Mouse (Mus musculus) liver, embryonic 12.5 days (tissue): ENCODE measurements around the gene Spem1. TPM values are rescaled to one million over a fixed set of nuclear protein-coding genes. Genes with fewer than 3 reads are reported as not detected.

Source experiments
- ATAC-seq: fragments of 200-750 bp; cut with Nextera tagmentation; 2 replicates; pipeline ENCODE4 v1.8.0; 2017; ENCODE audit warnings: moderate number of reproducible peaks, mild to moderate bottlenecking, moderate library complexity
- H3K27ac ChIP-seq: fragments of 300-500 bp; sonication (generic); 2 replicates; pipeline ENCODE4 v1.5.1; 2016; ENCODE audit warnings: mild to moderate bottlenecking
- H3K27me3 ChIP-seq: fragments of 300-500 bp; sonication (generic); replicated peaks from 2 replicates; pipeline ENCODE4 v1.6.1; 2016; ENCODE audit warnings: mild to moderate bottlenecking, moderate library complexity
- H3K36me3 ChIP-seq: fragments of 300-500 bp; sonication (generic); 2 replicates; pipeline ENCODE4 v1.6.1; 2016; ENCODE audit warnings: mild to moderate bottlenecking, moderate library complexity
- H3K4me1 ChIP-seq: fragments of 300-500 bp; sonication (generic); 2 replicates; pipeline ENCODE4 v1.6.1; 2016
- H3K4me2 ChIP-seq: fragments of 300-500 bp; sonication (generic); 2 replicates; pipeline ENCODE4 v1.6.1; 2016; ENCODE audit warnings: mild to moderate bottlenecking, moderate library complexity
- H3K4me3 ChIP-seq: fragments of 300-500 bp; sonication (generic); 2 replicates; pipeline ENCODE4 v1.5.1; 2016; ENCODE audit warnings: mild to moderate bottlenecking, moderate library complexity
- H3K9ac ChIP-seq: fragments of 300-500 bp; sonication (generic); 2 replicates; pipeline ENCODE4 v1.6.1; 2016; ENCODE audit warnings: mild to moderate bottlenecking, moderate library complexity
- H3K9me3 ChIP-seq: fragments of 300-500 bp; sonication (generic); replicated peaks from 2 replicates; pipeline ENCODE4 v1.6.1; 2016; ENCODE audit warnings: mild to moderate bottlenecking, moderate library complexity
- WGBS: fragments of 180-500 bp; shearing (Covaris S2); methylation state at CpG from one replicate; pipeline ENCODE4 v1.1.7; 2016; ENCODE audit not compliant: insufficient replicate concordance; 5-methylcytosine and 5-hydroxymethylcytosine counted together
- polyA plus RNA-seq: library from polyadenylated mRNA; unstranded; fragments of >200 nt; fragmentation: Nextera tagmentation; extraction: Ambion mirVana; gene quantifications from 2 replicates; pipeline ENCODE4 v1.2.1, GENCODE M21; 2016

Spem1 gene
- polyA plus RNA-seq, 1 experiment from 2014 or later: not detected

DNA sequence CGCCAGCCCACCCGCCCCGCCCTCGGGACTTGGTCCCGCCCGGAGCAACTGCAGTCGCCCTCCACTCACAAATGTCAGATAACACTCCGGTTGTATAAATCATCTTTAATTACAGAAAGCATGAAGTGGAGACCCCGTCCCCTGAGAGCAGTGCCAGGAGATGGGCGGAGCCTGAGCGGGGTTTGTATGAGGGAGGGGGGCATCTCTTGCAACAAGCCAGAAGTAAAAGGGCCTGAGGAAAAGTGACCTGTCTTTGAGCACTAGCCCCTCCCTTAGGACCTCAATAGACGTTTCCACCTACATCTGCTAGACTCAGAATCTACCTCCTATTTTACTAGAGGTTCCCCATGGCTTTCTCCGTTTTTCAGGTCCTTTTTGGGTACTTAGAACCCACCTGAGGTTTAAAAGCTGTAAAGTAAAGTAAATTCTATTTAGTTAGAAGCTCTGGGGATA is 26.0 kb downstream of the Spem1 start:
- Histone ChIP-seq H3K4me2 (peak overlapping the region; percentile 88), H3K27me3 (peaks cover 77% of the 10 kb centered on the region), H3K9me3 (no peaks in the 10 kb centered on the region), H3K9ac (peak overlapping the region; percentile 64), H3K36me3 (no peaks in the 10 kb centered on the region), H3K4me3 (peak overlapping the region; percentile 54), H3K27ac (no peak overlapping the region), H3K4me1 (peaks cover 27% of the 10 kb centered on the region)
- ATAC-seq: no peak
- 4% methylated on average over 13 of the region's 13 CpGs for WGBS

DNA sequence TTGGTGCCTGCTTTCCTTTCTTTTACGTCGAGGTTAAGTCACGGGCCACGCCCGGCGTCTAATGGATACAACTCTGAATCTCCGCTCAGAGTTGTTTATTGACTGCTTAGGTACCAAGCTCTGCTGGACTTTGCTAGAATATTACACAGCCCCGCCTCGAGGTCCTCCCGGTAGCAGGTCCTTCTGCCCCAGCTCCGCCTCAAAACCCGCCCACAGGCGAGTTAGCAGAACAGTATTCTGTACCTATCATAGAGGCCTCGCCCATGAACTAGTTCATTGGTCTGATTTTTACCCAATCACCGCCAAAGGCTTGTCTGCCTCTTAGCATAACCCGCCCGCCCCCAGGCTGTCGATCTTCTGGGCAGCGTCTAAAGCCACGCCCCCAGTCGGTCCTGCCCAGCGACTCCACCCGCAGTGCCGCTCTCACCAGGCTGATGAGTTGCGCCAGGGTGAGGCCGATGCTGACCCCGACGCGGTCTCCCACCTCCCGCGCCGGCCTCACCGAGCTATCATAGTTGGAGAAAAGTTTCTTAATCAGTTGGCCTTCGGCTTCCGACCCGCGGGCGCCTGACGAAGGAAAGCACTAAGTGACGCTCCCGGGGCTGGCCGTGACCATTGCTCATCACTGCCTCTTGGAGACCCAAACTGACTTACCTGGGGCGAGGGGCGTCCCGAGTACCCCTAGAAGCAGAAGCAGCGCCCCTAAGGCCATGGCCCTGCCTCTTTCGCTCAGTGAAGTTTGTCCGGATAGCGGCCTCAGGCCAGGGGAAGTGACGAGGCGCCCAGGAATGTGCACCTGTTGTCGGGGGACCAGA is 26.6 kb downstream of the Spem1 start, which contains the start of gene Chrnb1:
Chrnb1 (minus strand) TSS at position 776 of the 815 bp plus-strand sequence.
- 2% methylated on average over 52 of the region's 52 CpGs for WGBS
- Histone ChIP-seq H3K9ac (peak within 1 kb of the TSS; percentile 64), H3K27ac (no peak within 1 kb of the TSS), H3K27me3 (peaks cover 70% of the 10 kb centered on the region), H3K4me2 (peak within 1 kb of the TSS; percentile 88), H3K4me3 (peak within 1 kb of the TSS; percentile 54), H3K4me1 (peaks cover 20% of the 10 kb centered on the region), H3K9me3 (no peaks in the 10 kb centered on the region), H3K36me3 (no peaks in the 10 kb centered on the region)
- peak; percentile 99 for ATAC-seq

DNA sequence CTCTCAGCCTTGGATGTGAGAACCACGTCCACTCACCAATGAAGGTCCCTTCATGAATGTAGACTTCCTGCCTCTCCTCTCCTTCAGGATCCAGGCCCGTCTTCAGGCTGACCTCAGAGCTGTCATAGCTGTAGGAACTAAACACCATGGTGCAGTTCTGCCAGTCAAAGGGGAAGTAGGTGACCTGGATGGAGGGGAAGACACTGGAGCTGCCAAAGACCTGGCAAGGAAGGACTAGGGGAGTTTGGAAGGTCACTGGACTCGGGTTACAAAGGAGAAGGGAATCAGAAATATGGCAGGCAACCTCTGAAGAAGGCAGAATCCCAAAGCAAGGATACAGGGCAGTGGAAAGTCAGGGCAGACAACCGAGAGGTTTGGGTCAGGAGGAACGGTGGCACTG is 28.6 kb downstream of the Spem1 start:
- Histone ChIP-seq H3K27ac (no peak overlapping the region), H3K4me3 (no peak overlapping the region), H3K27me3 (peaks cover 51% of the 10 kb centered on the region), H3K9me3 (no peaks in the 10 kb centered on the region), H3K36me3 (no peaks in the 10 kb centered on the region), H3K4me1 (peaks cover 14% of the 10 kb centered on the region), H3K4me2 (no peak overlapping the region), H3K9ac (no peak overlapping the region)
- no peak for ATAC-seq
- 40% methylated on average over 5 of the region's 5 CpGs for WGBS

DNA sequence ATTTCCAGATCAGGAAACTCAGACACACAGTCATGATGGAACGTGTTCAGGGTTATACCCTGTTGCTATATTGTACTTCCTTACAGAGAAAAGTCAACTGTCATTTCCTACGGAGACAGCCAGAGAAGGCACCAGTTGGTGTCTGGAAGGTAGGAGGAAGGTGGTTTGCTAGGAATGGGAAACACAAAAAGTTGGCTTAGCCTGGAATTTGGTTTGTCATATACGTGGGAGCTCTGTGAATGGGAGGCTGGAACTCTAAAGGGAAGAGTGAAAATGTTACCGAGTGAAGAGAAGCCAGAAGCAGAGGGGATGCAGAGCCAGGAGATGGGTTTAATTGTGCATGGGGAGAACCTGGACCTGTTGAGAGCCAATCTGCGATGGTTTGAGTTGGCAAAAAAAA is 30.6 kb downstream of the Spem1 start:
- Histone ChIP-seq H3K9ac (no peak overlapping the region), H3K27me3 (peaks cover 31% of the 10 kb centered on the region), H3K36me3 (no peaks in the 10 kb centered on the region), H3K4me3 (no peak overlapping the region), H3K4me1 (peaks cover 14% of the 10 kb centered on the region), H3K4me2 (no peak overlapping the region), H3K27ac (no peak overlapping the region), H3K9me3 (no peaks in the 10 kb centered on the region)
- 51% methylated on average over 5 of the region's 5 CpGs for WGBS
- no peak for ATAC-seq

DNA sequence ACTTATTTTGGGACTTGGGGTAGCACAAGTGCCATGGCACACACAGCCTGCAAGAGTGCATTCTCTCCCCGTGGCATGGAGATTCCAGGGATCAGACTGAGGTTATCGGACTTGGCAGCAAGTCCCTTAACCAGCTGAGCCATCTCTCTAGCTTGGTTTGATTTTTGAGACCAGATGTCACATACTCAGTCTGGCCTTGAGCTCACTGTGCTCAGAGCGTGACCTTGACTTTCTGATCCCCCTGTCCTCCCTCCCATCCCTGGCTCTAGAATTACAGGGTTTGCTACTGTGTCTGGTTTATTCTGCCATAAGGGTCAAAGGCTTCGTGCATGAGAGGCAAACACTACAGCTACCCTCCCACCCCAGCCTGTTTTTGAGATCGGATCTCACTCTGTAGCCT is 32.5 kb downstream of the Spem1 start:
- H3K4me2 ChIP-seq: no peak overlapping the region
- no peak overlapping the region for H3K4me3 ChIP-seq
- peaks cover 10% of the 10 kb centered on the region for H3K4me1 ChIP-seq
- no peaks in the 10 kb centered on the region for H3K9me3 ChIP-seq
- no peak overlapping the region for H3K27ac ChIP-seq
- WGBS: 55% methylated on average over 5 of the region's 5 CpGs
- ATAC-seq: no peak
- H3K27me3 ChIP-seq: peaks cover 23% of the 10 kb centered on the region
- H3K9ac ChIP-seq: no peak overlapping the region
- no peaks in the 10 kb centered on the region for H3K36me3 ChIP-seq

DNA sequence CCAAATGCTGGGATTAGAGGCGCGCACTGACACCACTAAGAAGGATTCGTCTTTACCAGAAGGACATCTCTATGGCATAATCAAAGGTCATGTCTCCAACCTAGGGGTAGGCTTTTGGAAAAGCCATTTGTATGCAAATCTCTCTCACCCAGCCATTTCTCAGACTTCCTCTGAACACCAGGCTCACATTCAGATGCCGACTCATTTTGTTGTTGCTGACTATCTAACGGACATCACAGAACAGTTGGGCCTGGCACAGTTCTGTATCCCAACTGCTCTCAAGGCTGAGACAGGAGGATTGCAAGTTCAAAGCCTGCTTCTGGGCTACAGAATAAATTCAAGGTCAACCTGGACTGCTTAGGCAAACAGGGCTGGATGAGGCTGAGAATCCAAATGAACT is 34.7 kb downstream of the Spem1 start:
- no peaks in the 10 kb centered on the region for H3K36me3 ChIP-seq
- H3K4me1 ChIP-seq: peaks cover 14% of the 10 kb centered on the region
- no peak overlapping the region for H3K27ac ChIP-seq
- no peak overlapping the region for H3K4me3 ChIP-seq
- ATAC-seq: no peak
- H3K9me3 ChIP-seq: no peaks in the 10 kb centered on the region
- no peak overlapping the region for H3K9ac ChIP-seq
- H3K4me2 ChIP-seq: no peak overlapping the region
- WGBS: 71% methylated on average over 5 of the region's 5 CpGs
- H3K27me3 ChIP-seq: peaks cover 12% of the 10 kb centered on the region; the same call in 1 of the 2 replicates

DNA sequence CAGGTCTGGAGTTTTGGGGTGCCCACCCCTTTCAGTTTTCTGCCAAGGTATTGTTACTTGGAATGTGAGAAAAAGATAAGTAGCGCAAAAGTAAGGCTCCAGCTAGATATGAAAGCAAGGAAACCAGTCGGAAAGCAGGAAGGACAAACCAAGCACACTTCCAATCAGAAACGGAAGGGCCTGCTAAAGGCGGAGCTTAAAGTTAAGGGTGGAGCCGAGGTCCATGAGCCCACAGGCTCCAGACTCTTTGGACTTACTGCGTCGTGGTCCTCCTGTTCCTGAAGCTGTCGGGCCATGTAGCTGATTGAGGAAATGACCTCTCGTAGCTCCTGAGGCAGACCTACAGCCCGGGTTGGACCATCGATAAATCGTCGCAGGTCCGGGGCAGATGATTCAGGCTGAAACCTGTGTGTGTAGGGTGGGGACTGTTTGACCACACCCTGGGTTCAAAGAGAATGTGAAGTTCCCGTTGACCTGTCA is 37.1 kb downstream of the Spem1 start:
- Histone ChIP-seq H3K4me2 (peak overlapping the region; percentile 65), H3K27ac (peak overlapping the region; percentile 52), H3K4me3 (peak overlapping the region; percentile 46), H3K27me3 (peaks cover 28% of the 10 kb centered on the region), H3K9ac (peak overlapping the region; percentile 50), H3K9me3 (no peaks in the 10 kb centered on the region), H3K36me3 (no peaks in the 10 kb centered on the region), H3K4me1 (peaks cover 14% of the 10 kb centered on the region)
- peak; percentile 84 for ATAC-seq
- WGBS: 8% methylated on average over 15 of the region's 15 CpGs

DNA sequence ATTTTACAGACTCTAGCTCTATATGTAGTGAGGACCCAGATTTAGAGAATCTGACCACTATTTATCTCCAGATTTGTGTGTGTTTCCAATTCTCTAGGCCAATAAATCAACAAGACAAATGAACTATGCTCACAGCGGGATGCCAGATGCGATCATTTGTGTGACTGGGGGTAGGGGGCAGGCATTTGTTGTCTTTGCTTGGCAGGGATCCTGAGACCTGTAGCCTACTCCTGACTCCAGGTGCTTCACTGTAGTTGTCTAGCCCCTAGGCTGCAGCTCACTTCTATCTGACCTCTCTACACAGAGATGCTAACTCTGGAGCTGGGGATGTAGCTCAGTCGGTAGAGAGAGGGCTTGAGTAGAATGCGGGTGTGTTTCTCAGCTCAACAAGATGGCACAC is 40.2 kb downstream of the Spem1 start:
- no peak overlapping the region for H3K4me2 ChIP-seq
- H3K4me3 ChIP-seq: no peak overlapping the region
- peaks cover 58% of the 10 kb centered on the region for H3K27me3 ChIP-seq
- ATAC-seq: no peak
- H3K4me1 ChIP-seq: peaks cover 20% of the 10 kb centered on the region
- H3K9me3 ChIP-seq: no peaks in the 10 kb centered on the region
- WGBS: 46% methylated on average over 4 of the region's 4 CpGs
- H3K9ac ChIP-seq: no peak overlapping the region
- no peak overlapping the region for H3K27ac ChIP-seq
- peaks cover 6% of the 10 kb centered on the region; the same call in 1 of the 2 replicates for H3K36me3 ChIP-seq

DNA sequence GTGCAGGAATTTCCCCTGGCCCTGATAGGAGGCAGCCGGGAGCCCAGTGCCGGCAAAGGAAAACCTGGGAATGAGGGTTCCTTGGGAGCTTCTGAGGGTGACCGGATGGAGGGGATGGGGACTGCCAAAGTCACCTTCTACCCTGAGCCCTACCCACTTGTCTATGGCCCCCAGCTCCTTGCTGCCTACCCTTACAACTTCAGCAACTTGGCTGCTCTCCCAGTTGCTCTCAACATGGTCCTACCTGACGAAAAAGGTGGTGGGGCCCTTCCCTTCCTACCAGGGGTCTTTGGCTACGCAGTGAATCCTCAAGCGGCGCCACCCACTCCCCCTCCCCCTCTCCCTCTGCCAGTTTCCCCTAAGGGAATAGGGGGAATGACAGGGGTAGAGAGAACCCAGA is 43.0 kb downstream of the Spem1 start:
- no peak for ATAC-seq
- peaks cover 11% of the 10 kb centered on the region; the same call in 1 of the 2 replicates for H3K36me3 ChIP-seq
- no peak overlapping the region for H3K4me3 ChIP-seq
- H3K4me1 ChIP-seq: peaks cover 5% of the 10 kb centered on the region; the same call in 1 of the 2 replicates
- no peak overlapping the region for H3K9ac ChIP-seq
- peaks cover 81% of the 10 kb centered on the region for H3K27me3 ChIP-seq
- no peak overlapping the region for H3K4me2 ChIP-seq
- H3K27ac ChIP-seq: no peak overlapping the region
- 49% methylated on average over 7 of the region's 7 CpGs for WGBS
- H3K9me3 ChIP-seq: no peaks in the 10 kb centered on the region

DNA sequence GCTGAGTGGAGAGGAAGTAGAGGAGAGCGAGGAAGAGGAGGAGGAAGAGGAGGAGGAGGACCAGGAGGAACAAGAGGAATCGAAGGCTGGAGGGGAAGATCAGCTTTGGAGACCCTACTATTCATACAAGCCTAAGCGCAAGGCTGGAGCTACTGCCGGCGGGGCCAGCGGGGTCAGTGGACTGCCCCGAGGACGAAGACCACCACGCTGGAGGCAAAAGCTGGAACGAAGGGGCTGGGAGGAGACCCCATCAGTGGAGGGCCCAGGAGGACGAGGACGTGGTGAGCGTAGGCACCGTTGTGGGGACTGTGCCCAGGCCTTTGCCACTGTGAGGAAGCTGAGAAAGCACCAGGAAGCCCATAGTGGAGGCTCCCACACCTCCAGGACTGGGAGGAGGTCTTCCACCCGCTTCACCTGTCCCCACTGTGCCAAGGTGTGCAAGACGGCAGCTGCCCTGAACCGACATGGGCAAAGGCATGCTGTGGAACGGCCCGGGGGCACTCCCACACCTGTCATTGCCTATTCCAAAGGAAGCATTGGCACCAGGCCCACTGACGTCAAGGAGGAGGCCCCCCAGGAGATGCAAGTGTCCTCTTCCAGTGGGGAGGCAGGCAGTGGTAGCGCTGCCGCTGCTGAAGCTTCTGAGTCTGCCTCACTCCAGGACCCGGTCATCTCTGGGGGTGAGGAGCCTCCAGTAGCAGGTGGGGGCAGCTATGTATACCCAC is 43.6 kb downstream of the Spem1 start:
- Histone ChIP-seq H3K4me2 (no peak overlapping the region), H3K27ac (no peak overlapping the region), H3K9me3 (no peaks in the 10 kb centered on the region), H3K9ac (no peak overlapping the region), H3K27me3 (peaks cover 81% of the 10 kb centered on the region), H3K4me3 (no peak overlapping the region), H3K36me3 (peaks cover 11% of the 10 kb centered on the region; the same call in 1 of the 2 replicates), H3K4me1 (peaks cover 5% of the 10 kb centered on the region; the same call in 1 of the 2 replicates)
- WGBS: 53% methylated on average over 23 of the region's 23 CpGs
- ATAC-seq: no peak

DNA sequence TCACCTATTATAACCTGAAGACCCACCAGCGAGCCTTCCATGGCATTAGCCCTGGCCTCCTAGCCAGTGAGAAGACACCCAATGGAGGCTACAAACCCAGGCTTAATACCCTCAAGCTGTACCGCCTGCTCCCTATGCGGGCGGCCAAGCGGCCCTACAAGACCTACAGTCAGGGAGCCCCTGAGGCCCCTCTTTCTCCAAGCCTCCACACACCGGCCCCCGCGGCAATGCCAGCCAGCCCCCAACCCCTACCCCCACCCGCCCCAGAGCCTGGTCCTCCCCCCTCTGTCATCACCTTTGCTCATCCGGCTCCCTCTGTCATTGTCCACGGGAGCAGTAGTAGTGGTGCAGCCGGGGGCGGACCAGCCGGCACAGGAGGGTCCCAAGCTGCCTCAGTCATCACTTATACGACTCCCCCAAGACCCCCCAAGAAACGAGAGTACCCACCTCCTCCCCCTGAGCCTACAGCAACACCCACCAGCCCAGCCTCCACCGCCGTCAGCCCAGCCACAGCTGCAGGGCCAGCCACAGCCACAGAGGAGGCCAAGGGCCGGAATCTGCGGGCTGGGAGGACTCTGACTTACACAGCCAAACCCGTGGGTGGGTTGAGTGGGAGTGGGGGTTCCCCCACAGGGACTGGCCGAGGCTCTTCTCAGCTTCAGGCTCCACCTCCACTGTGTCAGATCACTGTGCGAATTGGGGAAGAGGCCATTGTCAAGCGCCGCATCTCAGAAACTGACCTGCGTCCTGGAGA is 44.3 kb downstream of the Spem1 start:
- Histone ChIP-seq H3K36me3 (peaks cover 11% of the 10 kb centered on the region; the same call in 1 of the 2 replicates), H3K9ac (no peak overlapping the region), H3K4me2 (no peak overlapping the region), H3K27ac (no peak overlapping the region), H3K4me1 (peaks cover 5% of the 10 kb centered on the region; the same call in 1 of the 2 replicates), H3K9me3 (no peaks in the 10 kb centered on the region), H3K4me3 (no peak overlapping the region), H3K27me3 (peaks cover 76% of the 10 kb centered on the region)
- WGBS: 51% methylated on average over 26 of the region's 26 CpGs
- ATAC-seq: no peak
